Mouse (Mus musculus): ENCODE data around the gene Nav2. TPM values are rescaled to one million over a fixed set of nuclear protein-coding genes. Genes with fewer than 3 reads are reported as not detected.

Gene Nav2
- polyA plus RNA-seq, 1 experiment from 2014 or later = 4.1 TPM

GRCm38 (mm10) chr7:49571606-49572005, 663.1 kb downstream of the Nav2 start:
- Histone ChIP-seq H3K4me3 (ENCODE audit: low read depth, low read length) (no peak overlapping the region), H3K4me2 (ENCODE audit: low read depth, low read length) (no peak overlapping the region), H3K27ac (ENCODE audit: low read length) (no peak overlapping the region), H3K4me1 (ENCODE audit: control insufficient read depth, low read depth, low read length) (no peaks in the 10 kb centered on the region), H3K9me3 (replicated peaks; ENCODE audit: control insufficient read depth, low read length) (no peaks in the 10 kb centered on the region), H3K9ac (ENCODE audit: low read depth, low read length) (no peak overlapping the region), H3K36me3 (ENCODE audit: control insufficient read depth, insufficient read depth) (peaks cover 2% of the 10 kb centered on the region; the same call in 1 of the 2 replicates), H3K27me3 (ENCODE audit: control insufficient read depth, insufficient read depth, low read depth, low read length) (no peaks in the 10 kb centered on the region)
- WGBS (ENCODE audit: insufficient replicate concordance) = 70% methylated on average over 2 of the region's 2 CpGs
- no peak for ATAC-seq (ENCODE audit: low read depth)

DNA sequence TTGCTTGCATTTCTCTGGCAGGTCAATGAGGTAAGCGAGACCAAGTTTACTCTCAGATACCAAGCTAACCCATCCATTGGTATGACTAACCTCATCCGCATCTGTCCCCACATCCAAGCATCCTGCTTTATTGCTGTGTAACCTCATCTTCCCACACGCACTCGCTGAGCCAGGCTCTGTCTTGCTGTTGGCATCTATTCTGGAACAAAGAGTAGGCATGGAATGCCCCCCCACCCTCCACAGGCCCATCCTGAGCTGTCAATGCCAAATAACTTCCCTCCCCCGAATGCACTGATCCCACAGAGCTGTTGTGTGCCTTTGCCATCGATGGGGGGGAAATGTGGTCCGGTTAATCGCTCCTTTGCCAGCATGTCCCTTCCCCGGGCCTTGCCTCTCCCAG, 666.7 kb downstream of the Nav2 start:
- no peak overlapping the region for H3K4me2 ChIP-seq (ENCODE audit: low read depth, low read length)
- H3K27ac ChIP-seq (ENCODE audit: low read length) = no peak overlapping the region
- ATAC-seq (ENCODE audit: low read depth) = no peak
- 75% methylated on average over 9 of the region's 9 CpGs for WGBS (ENCODE audit: insufficient replicate concordance)
- H3K27me3 ChIP-seq (ENCODE audit: control insufficient read depth, insufficient read depth, low read depth, low read length) = no peaks in the 10 kb centered on the region
- H3K4me1 ChIP-seq (ENCODE audit: control insufficient read depth, low read depth, low read length) = no peaks in the 10 kb centered on the region
- peaks cover 2% of the 10 kb centered on the region; the same call in 1 of the 2 replicates for H3K36me3 ChIP-seq (ENCODE audit: control insufficient read depth, insufficient read depth)
- no peak overlapping the region for H3K9ac ChIP-seq (ENCODE audit: low read depth, low read length)
- no peak overlapping the region for H3K4me3 ChIP-seq (ENCODE audit: low read depth, low read length)
- H3K9me3 ChIP-seq (replicated peaks; ENCODE audit: control insufficient read depth, low read length) = no peaks in the 10 kb centered on the region

DNA sequence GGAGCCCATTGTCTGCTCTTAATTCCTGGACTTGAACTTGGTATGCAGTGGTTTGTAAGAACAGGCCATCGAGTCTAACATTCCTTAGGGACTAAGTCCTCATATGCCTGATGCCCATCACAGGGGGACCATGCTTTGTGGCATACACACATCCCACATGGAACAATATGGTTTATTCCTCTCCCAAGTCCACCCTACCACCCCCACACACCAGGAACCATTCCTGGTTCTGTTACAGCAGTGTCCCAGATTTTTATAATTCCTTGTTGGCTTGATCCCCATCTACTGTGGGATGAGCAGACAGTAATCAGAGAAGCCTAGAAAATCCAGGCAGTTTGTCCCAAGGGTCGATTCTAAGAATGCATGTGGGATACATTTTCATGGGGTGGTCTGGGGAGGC, 668.6 kb downstream of the Nav2 start:
- Histone ChIP-seq H3K27me3 (ENCODE audit: control insufficient read depth, insufficient read depth, low read depth, low read length) (no peaks in the 10 kb centered on the region), H3K9ac (ENCODE audit: low read depth, low read length) (no peak overlapping the region), H3K4me3 (ENCODE audit: low read depth, low read length) (no peak overlapping the region), H3K4me2 (ENCODE audit: low read depth, low read length) (no peak overlapping the region), H3K4me1 (ENCODE audit: control insufficient read depth, low read depth, low read length) (no peaks in the 10 kb centered on the region), H3K36me3 (ENCODE audit: control insufficient read depth, insufficient read depth) (no peaks in the 10 kb centered on the region), H3K27ac (ENCODE audit: low read length) (no peak overlapping the region), H3K9me3 (replicated peaks; ENCODE audit: control insufficient read depth, low read length) (no peaks in the 10 kb centered on the region)
- ATAC-seq (ENCODE audit: low read depth) = no peak
- 44% methylated on average over 2 of the region's 2 CpGs for WGBS (ENCODE audit: insufficient replicate concordance)

- 58% methylated on average over 2 of the region's 2 CpGs for WGBS (ENCODE audit: insufficient replicate concordance)
- Histone ChIP-seq H3K36me3 (ENCODE audit: control insufficient read depth, insufficient read depth) (peaks cover 3% of the 10 kb centered on the region; the same call in 1 of the 2 replicates), H3K9me3 (replicated peaks; ENCODE audit: control insufficient read depth, low read length) (no peaks in the 10 kb centered on the region)
Observed at GRCm38 (mm10) chr7:49581951-49582350, 673.4 kb downstream of the Nav2 start.

DNA sequence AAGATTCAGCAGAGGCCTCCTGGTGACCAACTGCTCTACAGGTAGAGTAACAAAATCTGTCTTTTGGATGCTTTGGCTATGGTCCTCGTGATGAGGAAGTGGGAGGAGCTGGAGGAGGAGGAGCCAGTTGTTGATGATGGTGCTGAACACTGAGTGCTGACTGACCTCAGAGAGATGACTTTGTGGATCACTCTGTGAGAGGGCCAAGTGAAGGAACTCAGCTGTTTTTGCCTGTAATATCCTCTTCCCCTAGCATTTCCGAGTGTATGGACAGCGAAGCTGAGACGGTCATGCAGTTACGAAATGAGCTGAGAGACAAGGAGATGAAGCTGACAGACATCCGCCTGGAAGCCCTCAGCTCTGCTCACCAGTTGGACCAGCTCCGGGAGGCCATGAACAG, 674.0 kb downstream of the Nav2 start:
- H3K9ac ChIP-seq (ENCODE audit: low read depth, low read length) = no peak overlapping the region
- 51% methylated on average over 7 of the region's 7 CpGs for WGBS (ENCODE audit: insufficient replicate concordance)
- no peak overlapping the region for H3K4me3 ChIP-seq (ENCODE audit: low read depth, low read length)
- H3K4me1 ChIP-seq (ENCODE audit: control insufficient read depth, low read depth, low read length) = no peaks in the 10 kb centered on the region
- ATAC-seq (ENCODE audit: low read depth) = no peak
- no peak overlapping the region for H3K4me2 ChIP-seq (ENCODE audit: low read depth, low read length)
- peaks cover 3% of the 10 kb centered on the region; the same call in 1 of the 2 replicates for H3K36me3 ChIP-seq (ENCODE audit: control insufficient read depth, insufficient read depth)
- no peaks in the 10 kb centered on the region for H3K27me3 ChIP-seq (ENCODE audit: control insufficient read depth, insufficient read depth, low read depth, low read length)
- H3K27ac ChIP-seq (ENCODE audit: low read length) = no peak overlapping the region
- no peaks in the 10 kb centered on the region for H3K9me3 ChIP-seq (replicated peaks; ENCODE audit: control insufficient read depth, low read length)

More at GRCm38 (mm10) chr7:49581951-49582350, 673.4 kb downstream of the Nav2 start:
- Histone ChIP-seq H3K4me1 (ENCODE audit: control insufficient read depth, low read depth, low read length) (no peaks in the 10 kb centered on the region), H3K4me2 (ENCODE audit: low read depth, low read length) (no peak overlapping the region), H3K27me3 (ENCODE audit: control insufficient read depth, insufficient read depth, low read depth, low read length) (no peaks in the 10 kb centered on the region), H3K4me3 (ENCODE audit: low read depth, low read length) (no peak overlapping the region), H3K9ac (ENCODE audit: low read depth, low read length) (no peak overlapping the region), H3K27ac (ENCODE audit: low read length) (no peak overlapping the region)
- ATAC-seq (ENCODE audit: low read depth) = no peak

DNA sequence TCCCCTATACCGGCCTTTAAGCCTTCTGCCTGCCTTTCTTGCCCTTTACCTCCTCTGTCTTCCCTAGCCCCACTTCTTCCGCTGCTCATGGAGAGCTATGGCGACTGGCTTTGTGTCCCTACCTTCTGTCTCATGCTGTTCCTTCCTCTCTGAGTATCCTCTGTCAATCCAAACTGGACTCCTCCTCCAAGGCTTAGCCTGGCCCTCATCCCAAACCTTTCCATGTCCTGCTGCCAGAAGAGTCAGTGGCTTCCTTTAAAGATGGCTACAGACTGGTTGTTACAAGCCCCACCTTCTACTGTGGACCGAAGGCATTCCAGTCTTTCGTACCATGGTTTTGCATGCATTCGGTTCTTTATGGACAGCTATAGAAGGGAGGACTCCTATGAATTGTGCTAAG, 674.7 kb downstream of the Nav2 start:
- Histone ChIP-seq H3K27ac (ENCODE audit: low read length) (no peak overlapping the region), H3K9ac (ENCODE audit: low read depth, low read length) (no peak overlapping the region), H3K36me3 (ENCODE audit: control insufficient read depth, insufficient read depth) (peaks cover 3% of the 10 kb centered on the region), H3K4me2 (ENCODE audit: low read depth, low read length) (no peak overlapping the region), H3K4me1 (ENCODE audit: control insufficient read depth, low read depth, low read length) (no peaks in the 10 kb centered on the region), H3K9me3 (replicated peaks; ENCODE audit: control insufficient read depth, low read length) (no peaks in the 10 kb centered on the region), H3K4me3 (ENCODE audit: low read depth, low read length) (no peak overlapping the region), H3K27me3 (ENCODE audit: control insufficient read depth, insufficient read depth, low read depth, low read length) (no peaks in the 10 kb centered on the region)
- WGBS (ENCODE audit: insufficient replicate concordance) = 66% methylated on average over 6 of the region's 6 CpGs
- no peak for ATAC-seq (ENCODE audit: low read depth)

- peaks cover 3% of the 10 kb centered on the region for H3K36me3 ChIP-seq (ENCODE audit: control insufficient read depth, insufficient read depth)
- no peak overlapping the region for H3K4me2 ChIP-seq (ENCODE audit: low read depth, low read length)
- whole genome bisulfite sequencing (ENCODE audit: insufficient replicate concordance) = 72% methylated on average over 5 of the region's 5 CpGs
- H3K27me3 ChIP-seq (ENCODE audit: control insufficient read depth, insufficient read depth, low read depth, low read length) = no peaks in the 10 kb centered on the region
- no peaks in the 10 kb centered on the region for H3K4me1 ChIP-seq (ENCODE audit: control insufficient read depth, low read depth, low read length)
- H3K27ac ChIP-seq (ENCODE audit: low read length) = no peak overlapping the region
- no peaks in the 10 kb centered on the region for H3K9me3 ChIP-seq (replicated peaks; ENCODE audit: control insufficient read depth, low read length)
- H3K9ac ChIP-seq (ENCODE audit: low read depth, low read length) = no peak overlapping the region
- H3K4me3 ChIP-seq (ENCODE audit: low read depth, low read length) = no peak overlapping the region
- ATAC-seq (ENCODE audit: low read depth) = no peak
Observed at GRCm38 (mm10) chr7:49586530-49587120, 678.1 kb downstream of the Nav2 start.

DNA sequence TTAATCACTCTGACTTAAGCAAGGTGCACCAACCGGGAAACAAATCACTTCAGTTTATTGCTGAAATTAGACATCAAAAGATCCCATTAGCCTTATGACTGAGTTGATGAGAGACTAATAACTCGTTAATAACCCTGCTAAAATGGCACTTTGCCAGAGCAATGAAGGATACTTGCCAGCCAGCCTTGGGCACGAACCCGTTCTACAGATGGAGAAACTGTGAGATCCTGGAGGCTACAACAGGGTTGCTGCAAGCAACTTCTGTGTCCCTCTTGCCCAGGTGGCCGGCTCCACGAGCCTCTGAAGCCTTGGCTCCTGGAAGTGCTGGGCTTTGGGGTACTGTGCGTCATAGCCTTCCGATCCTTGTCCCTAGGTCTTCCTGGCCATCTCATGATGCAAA, 681.1 kb downstream of the Nav2 start:
- no peaks in the 10 kb centered on the region for H3K9me3 ChIP-seq (replicated peaks; ENCODE audit: control insufficient read depth, low read length)
- H3K9ac ChIP-seq (ENCODE audit: low read depth, low read length) = no peak overlapping the region
- no peak overlapping the region for H3K4me3 ChIP-seq (ENCODE audit: low read depth, low read length)
- peaks cover 3% of the 10 kb centered on the region for H3K36me3 ChIP-seq (ENCODE audit: control insufficient read depth, insufficient read depth)
- no peak overlapping the region for H3K4me2 ChIP-seq (ENCODE audit: low read depth, low read length)
- no peaks in the 10 kb centered on the region for H3K27me3 ChIP-seq (ENCODE audit: control insufficient read depth, insufficient read depth, low read depth, low read length)
- no peaks in the 10 kb centered on the region for H3K4me1 ChIP-seq (ENCODE audit: control insufficient read depth, low read depth, low read length)
- 62% methylated on average over 8 of the region's 8 CpGs for WGBS (ENCODE audit: insufficient replicate concordance)
- no peak for ATAC-seq (ENCODE audit: low read depth)
- no peak overlapping the region for H3K27ac ChIP-seq (ENCODE audit: low read length)

- no peaks in the 10 kb centered on the region for H3K27me3 ChIP-seq (ENCODE audit: control insufficient read depth, insufficient read depth, low read depth, low read length)
- no peak overlapping the region for H3K4me2 ChIP-seq (ENCODE audit: low read depth, low read length)
- no peak overlapping the region for H3K27ac ChIP-seq (ENCODE audit: low read length)
- ATAC-seq (ENCODE audit: low read depth) = no peak
- no peaks in the 10 kb centered on the region for H3K36me3 ChIP-seq (ENCODE audit: control insufficient read depth, insufficient read depth)
- no peak overlapping the region for H3K9ac ChIP-seq (ENCODE audit: low read depth, low read length)
- H3K4me1 ChIP-seq (ENCODE audit: control insufficient read depth, low read depth, low read length) = no peaks in the 10 kb centered on the region
- no peaks in the 10 kb centered on the region for H3K9me3 ChIP-seq (replicated peaks; ENCODE audit: control insufficient read depth, low read length)
- no peak overlapping the region for H3K4me3 ChIP-seq (ENCODE audit: low read depth, low read length)
- WGBS (ENCODE audit: insufficient replicate concordance) = 60% methylated on average over 3 of the region's 3 CpGs
Observed at GRCm38 (mm10) chr7:49597776-49598175, 689.3 kb downstream of the Nav2 start.

All from liver, embryonic 16.5 days (tissue).